Mouse (Mus musculus) frontal cortex, postnatal 36 days (tissue): Measurements from ENCODE around the gene Cbx2.

Source experiments
- DNase-seq, 2 experiments: peaks; one replicate each; pipeline ENCODE4 v3.0.0; 2022; ENCODE audit warnings: low spot score in 2 of 2

The Cbx2 gene

GRCm38 (mm10) chr11:119022895-119023615 is at the start of gene Cbx2:
Cbx2 (plus strand) TSS chr11:119022962.
- DNase-seq = peak; percentile 80 to 83

GRCm38 (mm10) chr11:118974340-118974739 is 48.4 kb upstream of the Cbx2 start:
- DNase-seq = no peak

GRCm38 (mm10) chr11:118975427-118975826 is 47.3 kb upstream of the Cbx2 start:
- peak; percentile 77 to 90 for DNase-seq

DNA sequence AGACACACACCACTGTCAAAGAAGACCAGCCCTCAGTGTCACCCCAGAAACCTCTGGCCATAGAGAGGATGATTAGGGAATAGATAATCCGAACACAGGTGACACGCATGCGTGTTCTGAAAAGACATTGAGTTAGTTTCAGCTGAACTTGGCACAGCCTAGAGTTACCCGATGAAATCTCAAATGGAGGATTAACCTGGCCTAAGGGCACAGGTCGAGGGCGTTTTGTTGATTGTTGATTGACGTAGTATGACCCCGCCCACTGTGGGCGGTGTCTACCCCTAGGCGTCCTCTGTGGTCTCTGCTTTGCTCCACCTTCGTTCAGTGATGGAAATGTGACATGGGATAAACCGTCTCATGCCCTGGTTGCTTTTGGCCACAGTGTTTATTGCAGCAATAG is 46.8 kb upstream of the Cbx2 start:
- no peak for DNase-seq

DNA sequence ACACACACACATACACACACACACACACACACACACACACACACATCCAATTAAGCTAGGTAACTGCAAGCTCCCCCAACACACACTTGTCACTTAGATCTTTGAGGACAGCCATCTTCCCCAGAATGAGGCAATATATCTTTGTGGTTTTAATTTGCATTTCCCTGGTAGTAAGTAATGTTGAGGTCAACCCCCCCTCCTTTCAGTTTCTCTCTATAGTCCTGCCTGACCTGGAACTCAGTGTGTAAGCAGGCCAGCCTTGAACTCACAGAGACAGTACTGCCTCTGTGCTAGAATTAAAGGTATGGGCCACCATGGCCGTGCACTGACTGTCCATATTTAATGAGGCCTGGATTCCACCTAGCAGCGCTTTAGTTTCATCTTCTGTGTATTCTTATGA is 42.4 kb upstream of the Cbx2 start:
- DNase-seq = no peak

- no peak for DNase-seq
These were observed 41.6 kb upstream of the Cbx2 start for GRCm38 (mm10) chr11:118981012-118981776.

- DNase-seq = no peak
These were observed 40.1 kb upstream of the Cbx2 start for GRCm38 (mm10) chr11:118982593-118983113.

DNA sequence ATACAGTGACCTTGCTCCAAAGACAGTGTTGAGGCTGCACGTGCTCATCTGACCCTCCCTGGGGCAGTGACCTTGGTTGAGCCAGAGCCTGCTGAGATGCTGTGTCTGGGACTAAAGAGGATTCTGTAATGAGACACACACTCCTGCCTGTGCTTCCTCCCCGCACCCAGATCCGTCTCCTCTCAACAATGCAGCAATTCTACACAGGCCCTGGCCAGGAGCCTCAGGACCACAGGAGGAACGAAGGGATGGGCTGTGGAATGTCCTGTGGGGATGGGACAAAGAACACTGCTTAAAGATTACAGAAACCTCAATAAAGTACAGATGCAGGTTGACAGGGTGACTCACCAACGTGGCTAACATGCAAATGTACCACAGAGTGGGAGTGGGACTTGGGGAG is 37.2 kb upstream of the Cbx2 start:
- DNase-seq = no peak

DNA sequence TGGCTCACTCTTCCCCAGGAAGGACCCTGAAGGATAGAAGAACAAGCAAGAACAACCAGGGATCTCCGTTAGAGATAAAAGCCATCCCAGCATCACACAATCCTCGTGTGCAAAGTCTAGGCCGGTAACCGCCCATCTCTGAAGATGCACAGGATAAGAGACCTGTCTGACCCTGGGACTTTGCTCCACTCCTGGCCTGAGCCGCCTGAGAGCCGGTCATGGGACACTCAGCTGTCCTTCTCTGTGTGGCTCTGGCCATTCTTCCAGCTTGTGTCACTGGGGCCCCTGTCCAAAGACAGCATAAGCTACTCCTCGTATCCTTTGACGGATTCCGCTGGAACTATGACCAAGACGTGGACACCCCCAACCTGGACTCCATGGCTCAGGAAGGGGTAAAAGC is 34.8 kb upstream of the Cbx2 start, which contains the start of gene Enpp7:
Enpp7 (plus strand) TSS at position 190 of the 400 bp plus-strand sequence.
- no peak for DNase-seq

DNA sequence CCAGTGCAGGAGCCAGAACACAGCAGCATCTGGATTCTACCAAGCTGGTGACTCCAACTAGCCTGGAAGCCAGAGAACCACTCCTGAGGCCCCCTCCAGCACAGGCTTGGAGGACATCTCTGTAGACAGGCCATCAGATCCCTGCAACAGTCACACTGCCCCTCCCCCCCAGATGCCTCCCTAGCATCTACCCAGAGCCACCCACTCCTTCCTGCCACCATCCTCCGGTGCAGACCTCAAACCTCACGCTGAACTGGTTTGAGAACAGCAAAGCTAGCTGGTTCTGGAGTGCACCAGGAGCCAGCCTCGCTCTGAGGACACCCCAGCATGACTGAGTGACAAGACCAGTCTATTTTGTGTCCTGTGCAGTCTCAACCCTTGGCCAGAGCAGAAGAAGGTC is 30.0 kb upstream of the Cbx2 start:
- peak in 1 of 2 experiments; percentile 21 for DNase-seq

DNA sequence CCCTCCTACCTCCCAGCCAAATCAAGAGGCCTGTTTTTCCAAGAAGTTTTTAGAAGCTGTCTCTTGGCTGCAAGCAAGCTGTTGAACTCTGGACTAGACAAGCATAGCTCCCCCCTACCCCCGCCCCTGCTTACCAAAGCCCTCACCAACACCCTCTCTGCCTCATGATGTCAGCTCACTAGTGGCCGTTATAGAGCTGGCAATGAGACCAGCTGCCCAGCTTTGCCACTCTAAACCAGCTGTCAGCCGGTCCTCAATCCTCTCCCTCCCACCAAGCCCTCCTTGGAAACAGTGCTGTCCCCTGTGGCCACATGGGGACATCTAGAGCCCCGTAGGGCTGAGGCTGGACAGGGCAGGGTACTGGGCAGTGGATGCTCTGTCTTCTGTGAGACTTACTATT is 27.3 kb upstream of the Cbx2 start:
- DNase-seq = no peak

DNA sequence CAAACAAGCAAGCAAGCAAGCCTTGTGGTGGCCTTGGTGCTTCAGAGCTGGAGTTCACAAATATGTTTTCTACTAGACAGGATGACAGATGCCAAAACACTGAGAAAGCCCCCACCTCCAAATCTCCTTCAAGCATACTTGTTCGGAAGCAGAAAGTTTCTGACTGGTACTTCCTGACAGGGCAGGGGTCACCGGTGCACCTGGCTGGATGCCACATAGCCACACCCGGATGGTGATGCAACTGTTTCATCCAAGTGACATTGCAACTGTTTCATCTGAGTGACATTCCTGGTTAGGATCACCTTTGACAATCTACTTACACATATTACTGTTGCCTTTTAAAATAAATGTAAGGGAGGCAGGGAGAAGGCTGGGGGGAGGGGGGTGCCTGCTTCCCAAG is 25.6 kb upstream of the Cbx2 start:
- DNase-seq = no peak

DNA sequence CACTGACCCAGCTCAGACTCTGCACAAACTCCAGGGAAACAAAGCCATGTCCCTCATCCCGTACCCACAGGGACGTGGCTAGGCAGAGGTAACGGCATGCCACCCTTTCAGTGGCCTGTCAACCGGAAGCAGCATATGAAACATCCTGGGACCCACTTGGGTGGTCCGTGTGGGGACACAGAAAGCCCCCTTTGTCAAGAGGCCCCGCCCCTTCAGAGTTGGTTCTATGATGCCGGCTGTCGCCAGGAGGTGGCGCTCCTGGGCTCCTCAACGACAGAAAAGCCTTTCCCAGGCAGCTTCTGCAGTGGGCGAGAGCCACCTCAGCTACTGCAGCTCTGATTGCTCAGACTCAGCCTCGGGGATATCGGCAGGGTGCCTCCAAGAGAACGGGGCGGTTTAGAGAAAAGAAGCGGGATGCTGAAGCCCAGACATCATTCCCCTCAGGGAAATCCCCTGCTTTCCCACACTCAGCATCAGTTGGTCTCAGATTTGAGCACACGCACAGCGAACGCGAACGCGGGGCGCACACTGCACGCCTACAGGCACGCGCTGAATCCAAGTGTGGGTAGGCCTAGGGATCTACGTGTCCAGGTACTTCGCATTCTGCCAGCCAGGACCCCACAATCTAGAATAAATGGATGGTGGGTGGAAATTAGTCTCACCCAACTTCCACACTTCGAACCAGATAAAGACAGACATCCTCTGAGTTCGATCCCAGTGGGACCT is 24.1 kb upstream of the Cbx2 start:
- peak; percentile 86 to 89 for DNase-seq

- DNase-seq = peak; percentile 23 to 36
These were observed 23.4 kb upstream of the Cbx2 start for GRCm38 (mm10) chr11:118999361-118999804.

- DNase-seq = no peak
These were observed 21.9 kb upstream of the Cbx2 start for GRCm38 (mm10) chr11:119000877-119001276.

DNA sequence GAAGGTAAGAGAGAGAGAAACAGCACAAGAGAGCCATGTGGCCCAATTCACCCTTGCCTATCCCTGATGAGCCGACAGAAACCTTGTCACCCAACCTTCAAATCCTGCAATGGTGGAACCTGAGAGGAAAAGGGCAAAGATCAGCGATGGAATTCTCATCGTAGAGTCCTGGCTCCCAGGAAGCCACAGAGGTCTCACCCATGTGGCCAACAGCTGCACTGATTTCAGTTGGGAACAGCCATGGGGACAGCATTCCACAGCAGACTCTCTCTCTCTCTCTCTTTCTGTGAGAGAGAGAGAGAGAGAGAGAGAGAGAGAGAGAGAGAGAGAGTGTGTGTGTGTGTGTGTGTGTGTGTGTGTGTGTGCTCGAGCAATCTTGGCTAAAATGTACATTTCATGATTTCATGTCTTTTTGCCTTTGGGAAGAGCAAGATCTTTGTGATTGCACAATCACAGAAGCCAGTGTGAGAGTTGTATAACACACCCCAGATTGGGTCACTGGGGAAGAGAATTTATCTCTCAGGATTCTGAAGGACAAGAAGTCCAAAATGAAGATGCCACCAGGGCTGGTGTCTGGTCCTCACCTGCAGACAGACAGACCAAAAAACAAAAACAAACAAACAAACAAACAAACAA is 21.2 kb upstream of the Cbx2 start:
- DNase-seq = no peak

DNA sequence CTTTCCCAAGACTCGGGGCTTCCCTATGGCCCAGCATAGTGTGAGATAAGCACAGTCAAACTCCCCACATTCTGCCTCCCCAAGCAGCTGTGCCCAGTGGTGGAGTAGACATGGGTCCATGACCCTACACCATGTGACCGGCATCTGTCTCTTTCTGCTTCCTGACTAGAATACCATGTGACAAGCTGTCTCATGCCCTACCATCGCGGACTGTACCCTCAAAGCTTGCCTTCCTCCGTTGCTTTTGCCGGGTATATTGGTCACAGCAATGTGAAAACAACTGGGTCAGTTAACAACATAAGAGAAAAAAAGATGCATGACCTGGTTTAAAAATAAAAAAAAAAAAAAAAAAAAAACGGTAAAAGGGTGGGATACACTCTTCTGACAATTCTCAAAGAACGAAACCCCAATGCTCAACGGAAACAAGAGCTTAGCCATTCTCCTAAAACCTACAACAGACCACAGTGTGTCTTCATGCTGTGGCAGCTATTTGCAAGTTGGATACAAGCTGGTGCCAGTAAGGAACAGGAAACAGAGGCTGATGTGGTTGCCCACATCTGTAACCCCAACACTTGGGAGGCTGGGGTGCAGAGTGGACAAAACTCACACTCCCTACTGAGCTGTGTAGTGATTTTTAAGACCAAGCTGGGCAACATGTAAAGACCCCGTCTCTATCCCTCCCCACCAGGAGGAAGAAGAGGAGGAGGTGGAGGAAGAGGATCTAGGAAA is 17.1 kb upstream of the Cbx2 start:
- no peak for DNase-seq

DNA sequence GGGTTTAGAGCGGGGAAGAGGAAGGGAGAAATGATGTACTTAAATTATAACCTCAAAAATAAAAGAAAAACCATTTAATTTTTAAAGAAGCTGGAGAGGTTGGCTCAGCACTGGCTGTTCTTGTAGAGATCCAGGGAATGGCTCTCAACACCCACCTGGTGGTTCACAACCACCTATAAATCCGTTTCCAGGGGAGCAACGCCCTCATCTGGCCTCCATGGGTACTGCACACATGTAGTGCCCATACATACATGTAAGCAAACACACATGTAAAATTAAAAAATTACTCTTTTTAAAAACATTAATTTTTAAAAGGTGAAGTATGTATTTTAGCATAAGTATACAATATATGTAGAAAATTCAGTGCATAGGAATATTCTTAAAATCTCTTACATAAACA is 16.3 kb upstream of the Cbx2 start:
- DNase-seq = no peak

GRCm38 (mm10) chr11:119007461-119008456 is 15.0 kb upstream of the Cbx2 start:
- DNase-seq = no peak

- DNase-seq = no peak
These were observed 8.3 kb upstream of the Cbx2 start for GRCm38 (mm10) chr11:119014455-119014854.
